ENCODE assay signal across 8 mouse cellular contexts in genomic region chrX:12005181-12006030, GRCm38 (mm10).
DNase-seq lines count a peak whose midpoint lies in the region; ATAC-seq lines count a peak whose summit lies in the region.

No protein-coding gene starts in this region.

- H3K4me1 ChIP-seq in hindbrain, embryonic 13.5 days (replicated peaks), result peaks cover 65% of the 10 kb centered on the region
- peaks cover 19% of the 10 kb centered on the region; the same call in 1 of the 2 replicates for H3K4me1 ChIP-seq in midbrain, embryonic 16.5 days (ENCODE audit: control insufficient read depth, insufficient read depth, low read length)

- H3K4me2 ChIP-seq in hindbrain, embryonic 13.5 days, result peak overlapping the region; percentile 60
- peak overlapping the region; percentile 63 for H3K4me2 ChIP-seq in midbrain, embryonic 16.5 days (ENCODE audit: low read length)

- WGBS in hindbrain, embryonic 13.5 days, result 4% methylated on average over 38 of the region's 38 CpGs
- WGBS in midbrain, embryonic 16.5 days, result 11% methylated on average over 33 of the region's 38 CpGs

- peak overlapping the region; percentile 94 for H3K27ac ChIP-seq in hindbrain, embryonic 13.5 days
- H3K27ac ChIP-seq in midbrain, embryonic 16.5 days (ENCODE audit: low read length), result peak overlapping the region; percentile 88

- no peaks in the 10 kb centered on the region for H3K9me3 ChIP-seq in hindbrain, embryonic 13.5 days
- no peaks in the 10 kb centered on the region for H3K9me3 ChIP-seq in midbrain, embryonic 16.5 days (replicated peaks; ENCODE audit: control insufficient read depth, low read length, poor library complexity, severe bottlenecking)

- peaks cover 84% of the 10 kb centered on the region for H3K27me3 ChIP-seq in hindbrain, embryonic 13.5 days
- H3K27me3 ChIP-seq in midbrain, embryonic 16.5 days (ENCODE audit: control insufficient read depth, insufficient read depth, low read depth, low read length), result peaks cover 17% of the 10 kb centered on the region

- H3K36me3 ChIP-seq in hindbrain, embryonic 13.5 days, result no peaks in the 10 kb centered on the region
- H3K36me3 ChIP-seq in midbrain, embryonic 16.5 days (ENCODE audit: control insufficient read depth, insufficient read depth, low read length), result no peaks in the 10 kb centered on the region

- peak overlapping the region; percentile 40 for H3K4me3 ChIP-seq in hindbrain, embryonic 13.5 days
- H3K4me3 ChIP-seq in midbrain, embryonic 16.5 days (ENCODE audit: low read depth, low read length), result peak overlapping the region; percentile 9; the same call in 1 of the 2 replicates

- peak; percentile 23 for DNase-seq in CD8-positive naive resting alpha-beta T cell, adult 2 months (ENCODE audit: low read depth in 2 of 2, low spot score in 2 of 2)
- DNase-seq in adrenal gland, postnatal 36 days, result peak; percentile 43 to 56
- peak; percentile 64 for DNase-seq in forelimb bud, embryonic 11.5 days (ENCODE audit: low read depth, low spot score)
- DNase-seq in liver, result peak; percentile 84
- DNase-seq in thymus, postnatal 14 days, result peak; percentile 53
- DNase-seq in cerebellum, postnatal 25 days, result no peak

- no peak for ATAC-seq in hindbrain, embryonic 13.5 days (ENCODE audit: low FRiP score)
- ATAC-seq in midbrain, embryonic 16.5 days, result no peak

- H3K9ac ChIP-seq in hindbrain, embryonic 13.5 days, result peak overlapping the region; percentile 69
- peak overlapping the region; percentile 68 for H3K9ac ChIP-seq in midbrain, embryonic 16.5 days (ENCODE audit: low read depth, low read length)

Comparison
In these comparisons a context has a peak if more than half of its experiments do, and no peak if none do; other contexts are left out.
1. DNase-seq: peak in CD8-positive naive resting alpha-beta T cell, adult 2 months (2 of 2), adrenal gland, postnatal 36 days (2 of 2), forelimb bud, embryonic 11.5 days (single experiment), liver (single experiment) and thymus, postnatal 14 days (single experiment); none in cerebellum, postnatal 25 days (0 of 2).